Mouse (Mus musculus) yolk sac, embryonic 10.5 days (tissue): ENCODE measurements around the gene Amh.
"Not testable (repeated sequence)": the region's sequence is repeated elsewhere in the genome, so short reads cannot be mapped to it uniquely, and the experiment has no call there.

Experiments
- DNase-seq: peaks from one replicate; pipeline ENCODE4 v3.0.0-alpha.2; 2017; ENCODE audit warnings: low spot score

Gene Amh

GRCm38 (mm10) chr10:80807057-80807627 lies 2.1 kb downstream of the Amh start:
- peak; percentile 66 for DNase-seq

- DNase-seq, result no peak
Measured at GRCm38 (mm10) chr10:80808099-80808984, 3.3 kb downstream of the Amh start.

GRCm38 (mm10) chr10:80808985-80809632 lies 4.1 kb downstream of the Amh start:
- no peak for DNase-seq

GRCm38 (mm10) chr10:80810084-80810483 lies 5.0 kb downstream of the Amh start:
- DNase-seq, result no peak

GRCm38 (mm10) chr10:80812391-80813041 lies 7.5 kb downstream of the Amh start:
- DNase-seq, result no peak

- DNase-seq, result no peak
Measured at GRCm38 (mm10) chr10:80813366-80813765, 8.3 kb downstream of the Amh start, which contains the start of gene Jsrp1. Jsrp1 (minus strand) TSS chr10:80813498.

GRCm38 (mm10) chr10:80814800-80815199 lies 9.8 kb downstream of the Amh start:
- DNase-seq, result no peak

- not testable (repeated sequence) for DNase-seq
Measured at GRCm38 (mm10) chr10:80816303-80816702, 11.3 kb downstream of the Amh start.

- no peak for DNase-seq
Measured at GRCm38 (mm10) chr10:80817164-80817563, 12.1 kb downstream of the Amh start.

GRCm38 (mm10) chr10:80817955-80818354 lies 12.9 kb downstream of the Amh start:
- DNase-seq, result not testable (repeated sequence)

GRCm38 (mm10) chr10:80818599-80819281 lies 13.7 kb downstream of the Amh start:
- DNase-seq, result peak; percentile 59

- DNase-seq, result peak; percentile 51
Measured at GRCm38 (mm10) chr10:80819406-80819805, 14.4 kb downstream of the Amh start.

- no peak for DNase-seq
Measured at GRCm38 (mm10) chr10:80821991-80822390, 16.9 kb downstream of the Amh start.

GRCm38 (mm10) chr10:80822528-80822927 lies 17.5 kb downstream of the Amh start:
- DNase-seq, result no peak

GRCm38 (mm10) chr10:80823316-80823715 lies 18.3 kb downstream of the Amh start:
- no peak for DNase-seq

GRCm38 (mm10) chr10:80823847-80824643 lies 19.0 kb downstream of the Amh start:
- no peak for DNase-seq

- no peak for DNase-seq
Measured at GRCm38 (mm10) chr10:80824827-80825226, 19.8 kb downstream of the Amh start.

- DNase-seq, result peak; percentile 100
Measured at GRCm38 (mm10) chr10:80826151-80827062, 21.4 kb downstream of the Amh start, which contains the start of gene Oaz1. Oaz1 (plus strand) TSS chr10:80826656.

- DNase-seq, result no peak
Measured at GRCm38 (mm10) chr10:80827063-80827869, 22.2 kb downstream of the Amh start.
